Mouse (Mus musculus) MEL (cell line): ENCODE results near the gene Spry2. TPM values are rescaled to one million over a fixed set of nuclear protein-coding genes. Genes with fewer than 3 reads are reported as not detected.

ENCODE experiments used
- DNase-seq: peaks from one replicate; pipeline ENCODE4 v3.0.0; 2011; ENCODE audit warnings: low read depth, low spot score
- H3K27ac ChIP-seq: 2 replicates; pipeline ENCODE4 v1.5.1; 2012; ENCODE audit warnings: low read depth, mild to moderate bottlenecking, control low read depth, low read length, moderate library complexity; ENCODE audit not compliant: control insufficient read depth
- H3K27me3 ChIP-seq, 2 experiments: fragments of 150-350 bp in 1 of 2; sonication (generic) in 1 of 2; 2 replicates each; pipeline ENCODE4 v1.6.1; 2012; ENCODE audit warnings: low read length in 2 of 2, mild to moderate bottlenecking in 2 of 2, improper control_type of control experiment in 1 of 2, moderate library complexity in 1 of 2; ENCODE audit not compliant: insufficient read depth in 2 of 2, control insufficient read depth in 1 of 2
- H3K36me3 ChIP-seq, 2 experiments: 2 replicates each; pipeline ENCODE4 v1.6.1; 2012 to 2014; ENCODE audit warnings: low read length in 2 of 2, improper control_type of control experiment in 1 of 2, inconsistent platforms in 1 of 2, mild to moderate bottlenecking in 1 of 2; ENCODE audit not compliant: insufficient read depth in 2 of 2, control insufficient read depth in 1 of 2
- H3K4me1 ChIP-seq, 2 experiments: fragments of 150-350 bp in 1 of 2; sonication (generic) in 1 of 2; 2 replicates each; pipeline ENCODE4 v1.6.1; 2012; ENCODE audit warnings: low read length in 2 of 2, improper control_type of control experiment in 1 of 2, mild to moderate bottlenecking in 1 of 2; ENCODE audit not compliant: insufficient read depth in 2 of 2, control insufficient read depth in 1 of 2
- H3K4me3 ChIP-seq, 2 experiments: fragments of 150-350 bp in 1 of 2; sonication (generic) in 1 of 2; 2 replicates each; pipeline ENCODE4 v1.5.1; 2012; ENCODE audit warnings: low read depth in 2 of 2, low read length in 2 of 2, mild to moderate bottlenecking in 2 of 2, moderate library complexity in 2 of 2, control low read depth in 1 of 2, improper control_type of control experiment in 1 of 2; ENCODE audit not compliant: control insufficient read depth in 1 of 2, insufficient read depth in 1 of 2
- H3K79me2 ChIP-seq: 2 replicates; pipeline ENCODE4 v1.6.1; 2012; ENCODE audit warnings: mild to moderate bottlenecking, low read length, moderate library complexity; ENCODE audit not compliant: control insufficient read depth, poor library complexity, insufficient read depth
- H3K9ac ChIP-seq: 2 replicates; pipeline ENCODE4 v1.6.1; 2012; ENCODE audit warnings: low read depth, mild to moderate bottlenecking, control low read depth, low read length, moderate library complexity; ENCODE audit not compliant: control insufficient read depth, poor library complexity, severe bottlenecking
- H3K9me3 ChIP-seq: fragments of 150-350 bp; sonication (generic); replicated peaks from 2 replicates; pipeline ENCODE4 v1.6.1; 2012; ENCODE audit warnings: mild to moderate bottlenecking, low read length, improper control_type of control experiment, moderate library complexity; ENCODE audit not compliant: insufficient read depth
- BHLHE40 ChIP-seq: IDR thresholded peaks from 2 replicates; pipeline ENCODE4 v1.6.1; 2012; ENCODE audit warnings: low read depth, mild to moderate bottlenecking, inconsistent platforms, low read length, improper control_type of control experiment, borderline replicate concordance
- CHD2 ChIP-seq: IDR thresholded peaks from 2 replicates; pipeline ENCODE4 v1.6.1; 2011; ENCODE audit warnings: low read length, improper control_type of control experiment
- ELF1 ChIP-seq: IDR thresholded peaks from 2 replicates; pipeline ENCODE4 v1.6.1; 2014; ENCODE audit warnings: low read depth, mild to moderate bottlenecking, inconsistent platforms, low read length, improper control_type of control experiment, moderate library complexity
- GABPA ChIP-seq: IDR thresholded peaks from 2 replicates; pipeline ENCODE4 v1.6.1; 2012; ENCODE audit warnings: low read depth, mild to moderate bottlenecking, inconsistent platforms, low read length, improper control_type of control experiment, moderate library complexity
- HCFC1 ChIP-seq: IDR thresholded peaks from 2 replicates; pipeline ENCODE4 v1.6.1; 2012; ENCODE audit warnings: low read depth, mild to moderate bottlenecking, inconsistent platforms, low read length, improper control_type of control experiment, moderate library complexity
- JUND ChIP-seq: IDR thresholded peaks from 2 replicates; pipeline ENCODE4 v1.6.1; 2011; ENCODE audit warnings: low read depth, mild to moderate bottlenecking, improper control_type of control experiment, low read length
- KAT2A ChIP-seq: conservative IDR thresholded peaks from 2 replicates; pipeline ENCODE4 v1.6.1; 2012; ENCODE audit warnings: low read depth, low read length, improper control_type of control experiment, inconsistent platforms
- MAFK ChIP-seq: IDR thresholded peaks from 2 replicates; pipeline ENCODE4 v1.6.1; 2011; ENCODE audit warnings: low read depth, mild to moderate bottlenecking, low read length, improper control_type of control experiment, borderline replicate concordance
- MAZ ChIP-seq: IDR thresholded peaks from 2 replicates; pipeline ENCODE4 v1.6.1; 2012; ENCODE audit warnings: low read depth, mild to moderate bottlenecking, inconsistent platforms, low read length, improper control_type of control experiment
- POLR2A ChIP-seq, 2 experiments: IDR thresholded peaks; 2 replicates each; pipeline ENCODE4 v1.6.1; 2011 to 2012; ENCODE audit warnings: low read length in 2 of 2, mild to moderate bottlenecking in 2 of 2, control low read depth in 1 of 2, improper control_type of control experiment in 1 of 2, low read depth in 1 of 2, moderate library complexity in 1 of 2; ENCODE audit not compliant: control insufficient read depth in 1 of 2, insufficient read depth in 1 of 2, poor library complexity in 1 of 2
- POLR2AphosphoS5 ChIP-seq: IDR thresholded peaks from 2 replicates; pipeline ENCODE4 v1.6.1; 2012; ENCODE audit warnings: low read depth, borderline replicate concordance, mild to moderate bottlenecking, inconsistent platforms, low read length, moderate library complexity, mixed read lengths
- RCOR1 ChIP-seq: IDR thresholded peaks from 2 replicates; pipeline ENCODE4 v1.6.1; 2012; ENCODE audit warnings: low read depth, mild to moderate bottlenecking, inconsistent platforms, low read length, improper control_type of control experiment
- SIN3A ChIP-seq: IDR thresholded peaks from 2 replicates; pipeline ENCODE4 v1.6.1; 2012; ENCODE audit warnings: low read length, improper control_type of control experiment, inconsistent platforms
- SMC3 ChIP-seq: IDR thresholded peaks from 2 replicates; pipeline ENCODE4 v1.6.1; 2011; ENCODE audit warnings: low read depth, low read length, improper control_type of control experiment
- TCF12 ChIP-seq: IDR thresholded peaks from 2 replicates; pipeline ENCODE4 v1.6.1; 2014; ENCODE audit warnings: low read depth, mild to moderate bottlenecking, inconsistent platforms, low read length, improper control_type of control experiment, moderate library complexity
- UBTF ChIP-seq: IDR thresholded peaks from 2 replicates; pipeline ENCODE4 v1.6.1; 2012; ENCODE audit warnings: low read depth, mild to moderate bottlenecking, inconsistent platforms, low read length, improper control_type of control experiment, moderate library complexity, borderline replicate concordance; ENCODE audit not compliant: insufficient read depth
- USF2 ChIP-seq, 2 experiments: IDR thresholded peaks; 2 replicates each; pipeline ENCODE4 v1.6.1; 2011 to 2012; ENCODE audit warnings: improper control_type of control experiment in 2 of 2, low read length in 2 of 2, borderline replicate concordance in 1 of 2, inconsistent platforms in 1 of 2, low read depth in 1 of 2, mild to moderate bottlenecking in 1 of 2; ENCODE audit not compliant: insufficient read depth in 1 of 2
- ZKSCAN1 ChIP-seq: IDR thresholded peaks from 2 replicates; pipeline ENCODE4 v1.6.1; 2012; ENCODE audit warnings: low read depth, mild to moderate bottlenecking, inconsistent platforms, low read length, improper control_type of control experiment, moderate library complexity
- ZMIZ1 ChIP-seq: IDR thresholded peaks from 2 replicates; pipeline ENCODE4 v1.6.1; 2012; ENCODE audit warnings: low read depth, mild to moderate bottlenecking, inconsistent platforms, low read length, improper control_type of control experiment, moderate library complexity
- ZNF384 ChIP-seq: IDR thresholded peaks from 2 replicates; pipeline ENCODE4 v1.6.1; 2012; ENCODE audit warnings: low read depth, mild to moderate bottlenecking, inconsistent platforms, low read length, improper control_type of control experiment
- polyA plus RNA-seq, 2 experiments: library from polyadenylated mRNA; stranded (reverse) in 1 of 2; unstranded in 1 of 2; fragments of >175 nt in 1 of 2; fragments of >200 nt in 1 of 2; gene quantifications; 2 replicates each; pipeline versions ENCODE4 v1.2.1 to v1.2.4; 2012; ENCODE audit warnings: low replicate concordance in 2 of 2, low read depth in 1 of 2; ENCODE audit not compliant: insufficient read length in 2 of 2, insufficient read depth in 1 of 2, missing spikeins in 1 of 2
- total RNA-seq: library from RNA; depleted of rRNA; stranded (reverse); fragments of 300-350 nt; gene quantifications from 2 replicates; pipeline ENCODE4 v1.2.3, GENCODE M21; 2012

The Spry2 gene
- total and polyA plus RNA-seq, 3 experiments, result 0.07 TPM; not detected in 2

DNA sequence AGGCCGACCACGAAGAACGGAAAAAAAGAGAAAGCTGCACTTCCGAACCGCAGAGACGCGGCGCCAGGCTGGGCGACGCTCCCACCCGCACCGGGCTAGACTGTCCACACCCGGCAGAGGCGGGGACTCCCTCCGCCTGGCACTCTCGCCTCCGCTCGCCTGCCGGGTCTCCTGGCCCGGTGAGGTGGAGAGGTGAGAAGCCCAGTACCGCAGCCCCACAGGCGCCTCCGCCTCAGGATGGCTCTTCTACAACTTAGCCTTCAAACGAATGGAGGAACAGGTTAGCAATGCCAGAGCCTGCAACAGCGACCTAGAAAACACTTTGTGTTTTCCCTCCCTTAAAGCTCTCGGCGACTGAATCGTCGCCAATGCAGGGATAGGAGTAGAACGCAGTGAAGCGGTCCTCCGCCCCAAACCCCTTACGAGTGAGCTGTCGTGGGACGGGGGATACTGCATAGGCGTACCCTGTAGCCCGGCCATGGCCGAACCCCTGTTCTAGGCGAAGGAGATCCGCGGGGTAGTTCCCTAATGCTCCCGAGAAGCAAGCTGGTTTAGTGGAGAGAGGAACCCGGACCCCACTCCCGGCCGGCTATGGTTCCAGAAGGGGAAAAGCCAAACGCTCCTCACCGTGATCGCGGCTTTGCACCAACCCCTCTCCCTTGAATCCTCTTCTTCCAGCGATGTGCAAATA is 513 bp downstream of the Spry2 start:
- no peaks in the 10 kb centered on the region for H3K79me2 ChIP-seq
- H3K4me3 ChIP-seq, result no peak overlapping the region
- no peaks in the 10 kb centered on the region for H3K9me3 ChIP-seq
- no peaks in the 10 kb centered on the region for H3K36me3 ChIP-seq
- no peak overlapping the region for H3K9ac ChIP-seq
- H3K27ac ChIP-seq, result no peak overlapping the region
- H3K4me1 ChIP-seq, result no peaks in the 10 kb centered on the region
- no peaks in the 10 kb centered on the region for H3K27me3 ChIP-seq
- DNase-seq, result no peak
- no peak for TF ChIP-seq CHD2

DNA sequence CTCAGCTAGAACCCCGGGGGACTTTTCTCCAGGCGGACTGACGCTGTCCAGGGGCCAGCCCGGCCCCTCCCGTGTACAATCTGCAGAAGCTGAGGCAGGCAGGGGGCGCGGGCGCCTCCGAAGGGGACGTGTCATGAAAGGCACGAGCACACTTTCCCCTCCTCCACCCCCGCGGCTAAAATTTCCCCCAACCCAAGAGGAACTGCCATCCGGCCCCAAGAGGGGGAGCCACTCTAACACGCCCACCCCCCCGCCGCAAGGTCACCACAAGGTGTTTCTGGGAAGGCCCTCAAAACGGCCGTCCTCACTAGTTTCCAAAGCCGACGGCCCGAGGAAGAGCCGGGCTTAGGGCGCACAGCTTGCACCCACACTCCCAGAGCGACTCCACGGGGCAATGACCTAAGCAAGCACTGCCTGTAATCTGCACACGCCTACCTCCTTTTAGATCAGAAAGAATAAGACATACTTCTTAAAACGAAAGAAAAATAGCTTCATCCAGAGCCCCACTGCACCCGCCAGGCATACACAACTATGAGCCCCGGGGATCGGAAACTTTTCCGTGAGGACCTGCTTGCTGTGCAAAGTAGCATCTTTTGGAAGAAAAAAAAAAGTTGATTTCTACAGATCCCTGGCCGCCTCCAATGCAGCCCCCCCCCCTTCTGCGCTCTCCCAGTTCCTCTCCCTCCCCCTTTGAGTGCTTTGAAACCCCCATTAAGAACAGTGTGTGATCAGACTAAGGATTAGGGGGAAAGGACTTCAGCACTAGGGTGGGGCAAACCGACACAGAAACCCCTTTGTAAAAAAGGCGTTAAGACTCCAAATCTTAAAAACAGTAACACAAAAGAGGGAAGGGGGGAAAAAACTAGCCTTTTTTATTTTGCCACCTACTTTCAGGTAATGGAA is 1.4 kb downstream of the Spry2 start:
- Histone ChIP-seq H3K27ac (no peak overlapping the region), H3K4me3 (no peak overlapping the region), H3K9me3 (no peaks in the 10 kb centered on the region), H3K79me2 (no peaks in the 10 kb centered on the region), H3K36me3 (no peaks in the 10 kb centered on the region), H3K27me3 (no peaks in the 10 kb centered on the region), H3K4me1 (no peaks in the 10 kb centered on the region), H3K9ac (no peak overlapping the region)
- TF ChIP-seq MAFK (no peak), TCF12 (no peak), POLR2AphosphoS5 (no peak), SIN3A (no peak), SMC3 (no peak), POLR2A (IDR thresholded peaks at IDR 0.05; ENCODE audit: control insufficient read depth in 1 of 2, insufficient read depth in 1 of 2, low read depth in 1 of 2, low read length in 2 of 2, poor library complexity in 1 of 2) (no peak), GABPA (no peak), CHD2 (no peak), BHLHE40 (no peak), UBTF (no peak), JUND (no peak), ELF1 (no peak), ZNF384 (no peak), USF2 (IDR thresholded peaks at IDR 0.05; ENCODE audit: borderline replicate concordance in 1 of 2, insufficient read depth in 1 of 2, low read depth in 1 of 2, low read length in 2 of 2) (no peak), ZKSCAN1 (no peak), HCFC1 (no peak), RCOR1 (no peak), ZMIZ1 (no peak), KAT2A (no peak), MAZ (no peak)
- DNase-seq, result no peak
